8 mouse cellular contexts compared by ENCODE assay signal in the genomic region with DNA sequence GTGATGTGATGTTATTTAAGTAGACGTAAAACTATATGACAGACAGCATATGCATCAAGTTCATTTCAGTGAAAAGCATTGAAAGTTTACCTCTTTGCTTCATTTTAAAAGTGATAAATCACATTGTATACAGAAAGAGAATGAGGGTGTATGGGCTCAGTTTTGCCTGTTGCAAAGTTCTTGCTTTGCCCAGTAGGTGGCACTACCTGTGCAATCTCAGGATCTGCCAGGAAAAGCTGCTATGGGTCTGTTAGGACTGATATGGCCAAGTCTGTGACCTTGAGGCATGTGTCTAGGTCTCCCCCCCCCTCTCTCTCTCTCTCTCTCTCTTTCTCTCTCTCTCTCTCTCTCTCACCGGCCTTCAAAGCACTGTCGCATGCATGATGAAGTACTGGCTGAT.
DNase-seq lines count a peak whose midpoint lies in the region; ATAC-seq lines count a peak whose summit lies in the region.

No protein-coding gene starts in this region.

- no peak for ATAC-seq in CD4-positive, CD25-positive, alpha-beta regulatory T cell, adult 4 months

- intact Hi-C loops in left cerebral cortex, postnatal 36 days (cut with DNase I) = loop anchor here (2.0 kb wide), 1 partner anchor 36 kb away; no protein-coding TSS in a partner anchor

- DNase-seq in CD4-positive, CD25-positive, alpha-beta regulatory T cell, adult 2 months (ENCODE audit: low read depth, low spot score) = peak; percentile 1
- peak; percentile 7 to 8 for DNase-seq in left cerebral cortex, adult 18-20 months (ENCODE audit: low spot score in 2 of 2)
- no peak for DNase-seq in left cerebral cortex, postnatal 36 days (ENCODE audit: low spot score in 2 of 2)
- DNase-seq in adrenal gland, adult 8-10 months = peak; percentile 1
- DNase-seq in kidney, adult 18-20 months = peak; percentile 12
- DNase-seq in mesoderm, embryonic 11.5 days (ENCODE audit: low read depth, low spot score) = peak; percentile 22
- DNase-seq in testis, postnatal 10 days (ENCODE audit: low spot score) = no peak

Comparison
In these comparisons a context has a peak if more than half of its experiments do, and no peak if none do; other contexts are left out.
1. DNase-seq: peak in CD4-positive, CD25-positive, alpha-beta regulatory T cell, adult 2 months (single experiment), left cerebral cortex, adult 18-20 months (2 of 2), adrenal gland, adult 8-10 months (single experiment), kidney, adult 18-20 months (single experiment) and mesoderm, embryonic 11.5 days (single experiment); none in left cerebral cortex, postnatal 36 days (0 of 2) and testis, postnatal 10 days (single experiment).